Mouse (Mus musculus) c-Kit-positive CD71-positive TER-119-positive erythroid progenitor cells, embryonic 14.5 days (primary cell): ENCODE measurements at regions not wholly inside any gene's neighbourhood (a gene's known extent, or its start where the extent isn't known, plus 50 kb on each side); places are given as distances from the start of the nearest gene placed in this dataset.
"Not testable (repeated sequence)": the region's sequence is repeated elsewhere in the genome, so short reads cannot be mapped to it uniquely, and the experiment has no call there.

Experiments
- DNase-seq: peaks from one replicate; pipeline ENCODE4 v3.0.0-alpha.2; 2013; ENCODE audit warnings: low spot score

DNA sequence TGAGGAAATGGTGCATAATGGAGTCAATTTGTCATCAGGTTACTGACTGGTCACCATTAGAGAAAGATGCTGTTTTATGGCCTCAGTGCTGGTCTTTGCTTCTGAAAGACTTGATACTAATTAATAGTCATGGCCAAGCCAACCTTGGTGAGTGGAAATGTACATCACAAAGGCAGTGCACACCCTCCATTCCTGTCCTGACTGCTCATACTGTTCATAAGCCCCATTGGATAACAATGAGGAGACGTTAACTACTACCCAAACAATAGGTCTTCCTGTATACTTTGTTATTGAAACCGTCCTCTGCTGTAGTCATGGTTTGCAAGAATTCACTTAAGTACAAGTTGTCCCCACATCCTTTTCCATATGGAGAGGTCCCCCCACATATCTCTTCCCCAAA lies 605.8 kb upstream of the Slc35b3 start:
- DNase-seq, result no peak

DNA sequence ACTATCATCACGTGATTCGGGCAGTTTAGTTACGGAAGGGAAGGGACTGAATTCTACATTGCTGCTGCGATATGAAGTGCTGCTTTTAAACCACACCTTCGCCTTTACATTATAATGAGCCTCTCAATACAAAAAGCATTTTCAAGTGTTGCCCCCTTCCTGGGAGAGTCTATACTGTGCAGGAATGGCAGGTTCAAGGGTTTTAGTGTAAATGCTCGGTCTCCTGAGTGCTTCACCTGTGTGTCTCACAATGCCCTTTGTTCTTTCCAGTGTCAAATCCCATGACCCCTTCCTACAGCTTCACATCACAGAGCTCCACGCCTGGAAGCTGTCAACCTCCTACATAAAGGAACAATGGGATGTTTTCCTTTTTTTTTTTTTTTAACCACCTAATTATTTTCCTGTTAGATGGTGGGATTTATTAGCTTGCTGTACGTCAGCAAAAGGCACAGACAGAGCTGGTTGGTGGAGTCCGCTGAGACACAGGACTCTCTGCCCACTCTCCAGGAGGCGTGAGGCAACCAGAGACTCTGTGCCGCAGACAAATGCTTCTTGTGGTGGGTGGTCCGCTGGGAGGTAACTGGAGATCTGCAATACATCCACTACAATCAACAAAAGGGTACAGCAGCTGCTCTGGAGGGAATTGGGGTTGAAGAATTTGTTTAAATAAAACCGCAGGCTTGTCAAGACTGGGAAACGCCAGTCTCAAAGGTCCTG lies 577.2 kb upstream of the Slc35b3 start:
- DNase-seq, result no peak

DNA sequence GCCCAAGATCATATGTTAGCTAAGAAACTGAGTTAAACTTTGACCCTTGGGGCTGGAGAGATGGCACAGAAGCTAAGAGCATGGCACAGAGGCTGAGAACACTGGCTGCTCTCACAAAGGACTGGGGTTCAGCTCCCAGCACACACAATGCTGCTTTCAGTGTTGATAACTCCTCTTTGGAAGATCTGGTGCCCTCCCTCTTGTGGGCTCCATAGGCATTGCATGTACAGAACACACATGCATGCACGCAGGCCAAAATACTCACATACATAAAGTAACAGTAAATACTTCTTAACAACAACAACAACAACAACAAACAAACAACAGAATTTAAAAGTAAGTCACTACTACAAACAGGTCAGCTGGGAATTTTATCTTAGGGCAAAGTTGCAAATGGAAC lies 565.8 kb upstream of the Slc35b3 start:
- no peak for DNase-seq

DNA sequence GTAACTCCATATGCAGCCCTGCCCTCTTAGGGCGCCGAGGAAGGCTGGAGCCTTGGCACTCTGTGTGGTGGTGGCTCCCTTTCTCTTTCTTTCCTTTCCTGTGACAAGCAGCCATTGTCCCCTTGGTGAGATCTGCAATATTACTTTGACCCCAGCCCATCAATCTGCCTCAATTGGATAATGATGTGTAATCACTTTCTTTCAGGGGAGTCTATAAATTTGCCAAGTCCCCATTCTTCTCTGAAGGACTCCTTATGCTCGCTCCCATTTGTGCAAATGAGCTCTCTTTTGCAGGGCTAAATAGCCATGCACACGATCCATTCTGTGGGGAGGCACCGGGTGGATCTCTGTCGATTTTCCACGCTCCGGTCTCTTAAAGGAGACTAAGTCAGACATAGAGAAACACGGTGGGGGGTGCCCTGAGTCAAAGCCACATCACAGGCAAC lies 563.2 kb upstream of the Slc35b3 start:
- DNase-seq, result no peak

DNA sequence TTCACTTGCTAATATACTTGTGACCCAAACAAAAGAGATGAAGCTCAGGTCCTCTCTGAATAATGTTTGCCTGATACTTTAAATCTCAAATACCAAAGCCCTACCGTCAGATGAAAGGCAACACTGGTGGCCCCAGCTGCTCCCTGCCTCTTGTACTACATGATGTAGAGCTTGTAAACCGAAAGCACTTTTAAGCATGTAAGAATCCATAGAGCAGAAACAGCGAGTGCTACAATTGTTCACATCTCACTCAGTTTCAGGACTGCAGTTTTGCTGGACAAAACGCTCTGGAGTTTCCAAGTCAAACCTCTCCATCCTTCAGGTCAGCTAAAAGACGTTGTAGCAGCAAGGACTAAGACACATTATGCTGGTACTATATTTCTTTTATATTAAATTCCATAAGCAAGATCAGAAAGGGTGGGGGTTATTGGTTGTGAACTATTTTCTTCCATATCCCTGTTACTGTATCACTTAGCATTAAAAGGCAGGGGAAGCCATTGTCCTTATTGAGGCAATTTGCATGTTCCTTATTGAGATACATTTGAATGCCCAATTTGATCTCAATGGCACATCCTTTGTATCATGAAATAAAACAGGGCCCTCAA lies 562.7 kb upstream of the Slc35b3 start:
- no peak for DNase-seq

DNA sequence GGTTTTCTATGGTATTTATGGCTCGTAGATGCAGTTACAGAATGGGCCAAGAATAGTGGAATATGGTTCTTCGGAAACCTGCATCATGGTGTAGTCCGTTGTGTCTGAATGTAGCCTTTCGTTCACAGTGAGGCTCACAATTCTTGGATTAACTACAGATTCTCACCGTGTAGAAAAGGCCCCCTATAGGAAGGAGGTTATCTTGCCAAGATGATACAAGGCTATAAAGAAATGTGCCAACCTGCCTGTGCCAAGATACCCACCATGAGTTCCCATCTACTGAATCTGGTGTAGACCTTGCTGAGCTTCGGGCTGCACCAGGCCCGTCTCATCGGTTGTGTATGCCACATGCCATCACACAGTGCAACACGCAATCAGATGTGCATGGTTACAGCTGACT lies 560.2 kb upstream of the Slc35b3 start:
- no peak for DNase-seq

DNA sequence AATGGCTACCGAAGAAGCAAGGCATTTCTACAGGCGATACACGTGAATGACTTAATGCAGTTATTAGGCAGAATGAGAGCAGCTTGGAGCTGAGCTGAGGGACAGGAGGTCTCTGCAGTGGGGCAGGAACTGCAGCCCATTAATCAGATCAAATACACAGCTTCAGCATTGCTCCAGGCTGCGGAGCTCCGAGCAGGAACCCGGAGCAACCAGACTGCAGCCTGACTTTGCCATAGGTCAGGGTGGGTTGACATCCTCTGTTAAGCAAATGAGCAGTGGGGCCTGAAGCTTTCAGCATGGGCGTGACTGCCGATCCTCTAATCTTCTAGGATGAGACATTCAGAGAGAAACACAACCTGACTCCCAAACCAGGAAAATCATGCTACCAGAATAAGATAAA lies 555.4 kb upstream of the Slc35b3 start:
- no peak for DNase-seq

DNA sequence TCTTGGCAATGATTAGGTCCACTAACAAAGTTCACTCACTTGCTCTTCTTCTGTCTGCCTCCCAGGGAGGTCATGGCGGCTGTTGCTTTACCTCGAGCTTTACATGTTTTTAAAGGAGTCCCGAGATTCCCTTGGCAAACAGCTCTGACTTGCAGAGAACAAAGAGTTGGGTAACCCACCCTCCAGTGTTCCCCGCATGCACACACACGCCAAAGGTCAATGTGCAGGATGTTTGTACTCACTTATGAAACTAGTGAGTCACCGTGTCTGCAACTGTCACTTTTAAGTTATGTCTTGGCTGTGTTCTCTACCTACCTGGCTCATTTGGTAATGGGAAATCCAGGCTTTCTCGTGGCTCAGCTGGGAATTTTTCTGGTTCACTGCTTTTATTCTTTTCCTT lies 529.1 kb upstream of the Slc35b3 start:
- DNase-seq, result no peak

DNA sequence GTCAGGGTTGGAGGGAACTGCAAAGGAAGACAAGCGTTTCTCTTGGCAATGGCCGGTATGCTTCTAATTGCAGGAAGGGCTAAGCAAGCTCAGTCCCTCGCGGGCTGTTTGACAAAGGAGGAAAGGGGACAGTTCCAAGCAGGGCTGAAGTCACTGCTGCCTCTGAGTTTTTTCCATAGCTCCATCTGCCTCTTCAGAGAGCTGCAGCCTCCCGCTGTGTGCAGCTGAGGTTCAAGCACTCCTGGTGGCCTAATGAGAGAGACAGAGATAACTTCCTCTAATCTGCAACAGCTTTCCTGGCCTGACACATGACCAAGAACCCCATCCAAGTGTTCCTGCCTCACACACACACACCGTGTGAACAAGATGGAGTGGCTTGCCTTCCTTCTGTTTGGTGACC lies 511.9 kb upstream of the Slc35b3 start:
- DNase-seq, result no peak

DNA sequence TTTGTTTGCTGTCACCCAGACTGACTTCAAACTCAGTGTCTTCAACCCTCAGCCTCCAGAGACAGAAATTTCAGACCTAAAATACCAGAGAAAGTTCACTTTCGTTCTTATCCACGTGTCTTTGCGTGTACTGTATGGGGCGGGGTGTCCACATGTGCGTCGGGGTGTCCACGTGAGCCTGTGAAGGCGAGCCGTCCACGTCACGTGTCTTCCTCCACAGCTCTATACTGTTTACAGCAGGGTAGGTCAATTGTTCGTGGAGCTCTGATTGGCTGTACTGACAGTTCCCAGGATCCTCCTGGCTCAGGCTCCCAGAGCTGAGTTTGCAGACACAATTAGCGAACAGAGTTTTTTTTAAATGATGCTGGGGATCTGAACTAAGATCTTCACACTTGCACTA lies 481.1 kb upstream of the Slc35b3 start:
- no peak for DNase-seq

DNA sequence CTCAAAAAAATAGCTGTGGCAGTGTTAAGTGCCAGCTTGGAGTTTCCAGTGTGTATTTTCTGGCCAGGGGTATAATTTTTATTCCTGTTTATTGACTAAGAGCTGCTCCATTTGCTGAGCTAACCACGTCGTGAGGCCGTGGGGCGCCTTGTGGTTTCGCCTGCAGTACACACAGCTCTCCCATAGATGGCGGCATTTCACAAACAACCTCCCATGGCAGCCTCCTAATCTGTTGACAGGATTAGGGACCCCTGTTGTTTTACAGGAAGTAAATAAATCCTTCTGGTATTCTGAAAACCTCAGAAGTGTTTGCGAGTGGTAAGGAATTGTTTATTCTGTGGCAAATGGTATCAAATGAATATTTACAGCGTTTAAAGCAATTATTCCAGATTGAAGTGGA lies 480.2 kb upstream of the Slc35b3 start:
- peak; percentile 10 for DNase-seq

DNA sequence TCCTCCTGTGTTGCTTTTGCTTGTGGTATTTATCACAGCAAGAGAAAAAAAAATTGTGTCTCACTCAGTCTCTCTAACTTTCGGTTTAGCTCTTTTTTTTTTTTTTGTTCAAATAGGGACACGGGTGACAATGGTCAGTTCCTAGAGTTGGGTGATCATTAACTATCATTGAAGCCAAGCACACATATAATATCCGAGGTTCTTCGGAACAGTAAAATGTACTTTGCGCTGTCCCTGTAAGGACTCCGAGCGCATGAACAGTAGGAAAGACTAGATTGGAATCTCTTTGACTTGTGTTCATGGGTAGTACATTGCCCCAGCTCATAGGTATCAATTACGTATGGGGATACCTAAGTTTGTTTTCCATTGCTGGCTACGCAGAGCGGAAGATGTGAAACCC lies 479.7 kb upstream of the Slc35b3 start:
- no peak for DNase-seq

DNA sequence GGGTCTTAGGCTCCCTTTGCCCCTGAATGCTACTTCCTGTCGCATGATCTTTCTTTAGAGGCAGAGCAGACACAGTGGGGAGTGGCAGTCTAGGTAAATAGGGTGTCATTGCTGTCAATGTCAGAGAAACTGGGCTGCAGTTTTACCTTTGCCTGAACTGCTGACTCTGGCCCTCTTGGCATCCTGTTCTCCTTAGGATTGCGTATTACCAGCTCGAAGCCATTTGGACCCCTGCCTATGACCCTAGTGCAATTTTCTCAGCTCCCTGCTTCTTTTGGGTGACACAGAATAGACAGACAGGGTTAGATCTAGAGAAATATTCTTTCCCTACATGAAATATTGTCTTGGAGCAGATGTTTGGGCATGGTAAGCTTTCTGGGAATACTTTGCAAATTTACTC lies 467.3 kb upstream of the Slc35b3 start:
- DNase-seq, result no peak

DNA sequence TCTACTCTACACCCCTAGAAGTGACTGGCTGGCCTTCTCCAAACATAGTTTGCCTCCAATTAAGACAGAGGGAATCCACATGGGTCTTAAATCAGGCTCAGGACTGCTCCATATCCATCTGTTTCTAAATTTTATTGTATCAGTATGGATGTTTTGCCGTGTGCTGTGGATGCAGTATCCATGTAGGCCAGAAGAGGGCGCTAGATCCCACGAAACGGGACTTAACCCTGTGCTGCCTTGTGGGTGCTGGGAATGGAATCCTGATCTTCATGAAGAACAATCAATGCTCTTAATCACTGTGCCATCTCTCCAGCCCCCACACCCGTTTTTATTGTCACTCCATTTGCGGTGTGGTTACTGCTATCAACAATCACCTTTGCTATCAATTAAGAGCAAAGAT lies 465.3 kb upstream of the Slc35b3 start:
- no peak for DNase-seq

DNA sequence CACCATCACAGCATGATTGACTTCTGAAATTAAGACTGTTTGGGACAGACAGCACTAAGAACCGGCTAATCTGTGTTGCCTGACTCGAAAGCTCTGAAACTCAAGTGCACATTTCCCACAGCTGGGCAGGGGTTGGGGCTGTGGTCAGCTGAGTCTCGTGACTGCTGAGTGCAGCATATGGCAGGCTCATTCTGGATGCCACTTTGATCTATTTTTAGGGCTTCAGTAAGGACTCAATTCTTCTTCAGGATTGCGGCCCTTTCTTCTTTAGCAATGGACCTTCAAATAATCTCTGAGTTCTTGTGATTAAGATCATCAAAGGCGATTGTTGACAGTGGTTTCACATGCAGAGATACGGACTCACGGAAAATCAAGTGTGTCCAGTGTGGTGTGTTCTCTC lies 457.5 kb upstream of the Slc35b3 start:
- DNase-seq, result no peak

DNA sequence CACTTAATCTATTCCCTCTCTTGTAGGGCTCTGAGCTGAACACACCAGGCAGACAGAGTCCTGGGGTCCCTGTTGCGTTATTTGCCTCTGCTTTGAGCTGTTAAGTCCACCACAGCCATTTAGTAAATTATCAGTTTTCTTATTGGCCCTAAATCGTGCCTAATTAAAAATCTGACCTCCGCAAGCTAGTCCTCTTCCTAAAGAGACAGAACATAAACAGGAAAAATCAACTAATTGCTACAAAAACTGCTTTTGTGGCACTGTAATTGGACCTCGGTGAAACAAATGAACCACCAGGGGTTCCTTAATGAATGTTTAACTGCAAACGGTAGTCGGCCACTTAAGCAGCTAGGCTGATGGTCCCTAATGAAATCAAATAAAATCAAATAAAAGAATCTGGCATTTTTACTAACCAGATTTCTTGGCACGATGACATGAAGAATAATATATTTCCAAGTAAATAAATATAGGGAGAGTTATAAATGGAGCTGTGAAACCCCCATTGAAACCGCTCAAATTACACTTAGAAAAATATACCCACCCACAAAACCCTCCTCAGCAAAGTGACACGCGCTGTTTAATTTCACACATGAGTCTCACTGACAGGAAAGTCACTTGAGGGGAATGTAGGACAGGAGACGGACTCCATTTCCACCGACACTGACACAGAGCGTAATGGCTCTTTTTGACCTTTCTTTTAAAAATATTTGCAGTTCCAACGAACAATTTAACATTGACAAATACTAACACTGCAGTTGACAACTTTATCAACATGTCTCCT lies 451.0 kb upstream of the Slc35b3 start:
- DNase-seq, result no peak

DNA sequence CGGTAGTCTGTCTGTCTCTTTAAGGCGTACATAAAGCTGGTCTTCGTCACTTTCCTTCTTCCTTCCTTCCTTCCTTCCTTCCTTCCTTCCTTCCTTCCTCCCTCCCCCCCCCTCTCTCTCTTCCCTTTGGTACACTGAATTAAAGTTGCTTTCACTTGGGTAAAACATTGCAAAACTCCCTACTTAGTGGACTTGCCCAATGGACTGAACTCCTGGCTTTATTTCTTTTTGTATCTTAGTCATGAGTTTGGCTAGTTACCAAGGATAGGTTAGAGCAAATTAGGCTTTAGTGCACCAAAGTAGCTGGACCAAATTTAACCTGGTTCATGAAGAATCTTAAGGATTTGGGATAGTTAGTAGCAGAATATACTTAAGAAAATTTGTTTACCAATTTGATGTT lies 431.9 kb upstream of the Slc35b3 start:
- no peak for DNase-seq

DNA sequence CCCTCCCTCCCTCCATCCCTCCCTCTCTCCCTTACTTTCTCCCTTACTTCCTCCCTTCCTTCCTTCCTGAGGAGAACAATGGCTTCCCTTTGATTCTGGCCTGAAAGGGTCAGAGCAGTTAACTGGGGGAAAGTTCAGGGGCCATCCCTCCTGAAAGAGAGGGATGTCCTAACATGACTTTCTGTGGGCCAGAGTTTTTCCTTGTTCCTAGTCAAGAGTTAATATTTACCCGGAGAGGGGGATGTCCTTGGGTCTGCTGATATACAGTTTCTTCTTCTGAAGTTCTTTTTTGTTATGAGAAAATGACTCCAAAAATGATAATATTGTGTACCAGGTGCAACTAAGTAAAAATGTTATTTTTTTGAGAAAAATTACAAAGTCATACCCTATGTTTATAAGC lies 431.5 kb upstream of the Slc35b3 start:
- not testable (repeated sequence) for DNase-seq

DNA sequence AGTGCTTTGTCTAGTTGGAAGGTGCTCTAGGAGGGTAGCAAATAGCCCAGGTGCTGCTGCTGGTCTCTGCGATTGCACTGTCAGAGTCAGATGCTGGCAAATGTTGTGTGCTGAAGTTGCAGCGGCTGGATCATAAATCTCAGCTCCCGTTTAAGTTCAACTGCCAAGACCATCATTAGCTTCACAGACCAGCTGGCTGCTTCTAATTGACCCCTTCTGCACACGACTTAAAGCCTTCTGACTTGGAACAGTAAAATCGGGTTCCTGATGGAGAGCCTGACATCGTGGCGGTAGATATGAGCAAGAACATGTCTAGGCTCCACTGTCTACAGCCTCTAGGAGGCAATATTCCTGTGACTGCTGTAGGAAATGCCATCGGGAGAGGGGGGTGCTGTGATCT lies 416.0 kb upstream of the Slc35b3 start:
- DNase-seq, result no peak

DNA sequence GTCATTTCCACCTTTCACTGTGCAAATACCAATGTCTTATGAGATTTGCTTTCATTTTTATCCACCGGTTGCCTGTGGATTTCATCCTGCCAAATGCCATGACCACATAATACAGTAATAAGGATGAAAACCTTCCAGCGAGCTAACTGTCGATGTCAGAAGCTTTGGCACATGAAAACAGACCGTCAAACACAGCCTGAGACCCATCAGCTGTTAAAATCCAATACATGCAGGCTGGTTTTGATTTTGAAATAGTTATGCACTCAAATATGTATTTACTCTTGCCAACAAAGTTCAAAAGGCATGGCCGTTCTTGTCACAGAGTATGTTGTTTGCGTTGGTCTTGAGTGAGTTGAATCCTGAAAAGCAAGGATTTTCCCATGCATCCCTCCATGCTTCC lies 415.6 kb upstream of the Slc35b3 start:
- DNase-seq, result no peak

DNA sequence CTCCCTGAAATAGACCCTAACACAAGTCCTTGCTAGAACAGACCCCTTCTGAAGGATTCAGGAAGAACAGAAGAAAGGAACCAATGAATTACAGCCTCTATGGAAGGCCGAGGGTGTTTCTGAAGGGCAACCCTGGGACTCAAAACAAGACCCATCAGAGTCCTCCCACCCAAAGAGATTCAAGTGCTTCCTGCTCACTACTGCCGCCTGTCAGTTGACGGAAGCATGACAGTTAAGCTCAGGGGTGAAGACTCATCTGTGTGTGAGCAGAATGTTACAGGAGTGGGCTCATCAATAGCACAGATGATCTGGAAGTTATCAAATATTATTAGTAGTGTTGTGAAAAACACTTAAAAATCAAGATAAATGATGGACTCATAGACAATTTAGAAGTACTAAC lies 411.9 kb upstream of the Slc35b3 start:
- DNase-seq, result no peak

DNA sequence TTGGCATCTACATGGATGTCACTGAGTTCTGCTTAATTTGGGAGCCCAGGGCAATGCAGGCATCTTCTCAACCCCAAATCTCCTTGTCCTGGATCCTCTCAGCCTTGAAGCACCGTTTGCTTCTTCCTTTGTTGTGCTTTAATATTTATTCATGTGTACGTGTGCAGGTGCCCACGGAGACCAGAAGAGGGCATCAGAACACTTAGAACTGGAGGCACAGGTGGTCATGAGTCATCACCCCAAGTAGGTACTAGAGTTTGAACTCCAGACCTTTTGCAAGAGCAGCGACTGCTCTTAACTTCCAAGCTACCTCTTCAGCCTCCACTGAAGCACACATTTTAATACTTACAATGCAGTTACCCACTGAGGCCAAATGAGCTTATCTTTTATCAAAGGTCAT lies 403.0 kb upstream of the Slc35b3 start:
- no peak for DNase-seq

DNA sequence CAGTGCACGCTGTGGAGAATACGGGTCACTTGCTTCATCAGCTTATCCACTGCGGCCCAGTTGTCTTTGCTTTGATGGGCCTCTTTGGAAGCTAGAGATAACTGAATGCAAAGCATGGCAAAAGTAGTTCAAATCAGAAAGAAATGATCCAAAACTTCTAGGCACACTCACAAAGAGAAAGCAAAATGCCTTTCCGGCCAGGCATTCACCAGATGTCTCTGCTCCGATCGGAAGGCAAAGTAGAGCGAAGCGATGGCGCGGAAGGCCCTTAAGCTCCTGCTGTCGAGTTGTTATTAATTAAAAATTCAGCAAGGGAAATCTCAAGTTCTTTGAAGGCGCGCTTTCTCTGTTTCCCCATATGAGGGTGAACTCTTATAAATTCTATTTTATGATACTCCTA lies 401.9 kb upstream of the Slc35b3 start:
- no peak for DNase-seq
